Comparison of ENCODE assay signal across 14 mouse cellular contexts in the genomic region with DNA sequence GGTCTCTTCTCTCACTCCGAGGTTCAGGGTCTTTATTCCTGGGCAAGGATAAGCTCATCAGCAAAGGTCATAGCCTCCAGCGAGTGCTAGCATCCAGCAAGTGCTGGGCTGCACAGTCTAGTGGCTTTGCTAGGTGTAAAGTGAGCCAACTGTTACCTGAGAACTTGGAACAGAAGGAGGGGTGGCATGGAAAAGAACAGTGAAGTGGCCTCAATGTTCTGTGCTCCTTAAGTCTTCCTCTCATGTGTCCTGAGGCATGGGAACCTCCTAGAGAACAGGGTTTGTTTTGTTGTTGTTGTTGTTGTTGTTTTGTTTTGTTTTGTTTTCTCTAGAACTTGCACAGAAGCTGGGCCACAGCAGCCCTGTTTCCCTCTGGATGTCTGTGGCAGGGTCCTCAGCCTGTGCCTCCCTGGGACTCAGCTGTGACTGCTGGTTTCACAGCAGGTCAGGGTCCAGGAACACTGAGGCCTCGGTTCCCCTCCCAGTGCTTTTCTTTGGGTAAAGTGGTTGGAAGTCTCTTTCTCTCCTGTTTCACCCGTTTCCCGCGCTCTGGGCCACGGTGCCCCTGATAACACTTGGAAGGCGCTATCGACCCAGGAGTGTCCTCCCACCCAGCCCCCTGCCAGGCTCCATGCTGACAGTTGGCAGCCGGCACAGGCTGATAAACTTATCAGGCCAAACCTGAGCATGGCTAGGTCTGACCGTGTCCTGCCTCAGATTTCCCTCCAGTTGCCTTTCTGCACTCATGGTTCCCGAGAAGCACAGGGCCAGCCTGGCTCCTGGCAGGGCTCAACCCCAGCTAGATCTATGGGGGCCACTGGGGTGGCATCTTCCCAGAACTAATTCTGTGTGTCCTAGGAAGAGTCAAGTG. TPM values are rescaled to one million over a fixed set of nuclear protein-coding genes. Genes with fewer than 3 reads are reported as not detected.
DNase-seq lines count a peak whose midpoint lies in the region; ATAC-seq and TF ChIP-seq lines count a peak whose summit lies in the region.
"Had no signal": no experiment of that assay in that cellular context is flagged by ENCODE, and none has a peak within 500 bp of the region (broad histone marks: within the 10 kb centered on the region; RNA-seq: fewer than 3 reads in every experiment).

No protein-coding gene starts in this region.

- H3K4me2 ChIP-seq in heart, embryonic 14.5 days (ENCODE audit: low read length) = no peak overlapping the region
- H3K4me2 ChIP-seq in midbrain, embryonic 16.5 days (ENCODE audit: low read length) = no peak overlapping the region
- H3K4me2 ChIP-seq: midbrain, embryonic 11.5 days; neural tube, embryonic 13.5 days had no signal

- peak overlapping the region; percentile 34; the same call in 1 of the 2 replicates for H3K9ac ChIP-seq in heart, embryonic 14.5 days (ENCODE audit: low read length)
- H3K9ac ChIP-seq in midbrain, embryonic 16.5 days (ENCODE audit: low read depth, low read length) = no peak overlapping the region
- H3K9ac ChIP-seq: neural tube, embryonic 13.5 days had no signal

- no peaks in the 10 kb centered on the region for H3K27me3 ChIP-seq in heart, embryonic 14.5 days (ENCODE audit: control insufficient read depth, insufficient read depth, low read length)
- no peaks in the 10 kb centered on the region for H3K27me3 ChIP-seq in G1E (ENCODE audit: insufficient read depth, low read length)
- H3K27me3 ChIP-seq in megakaryocyte, embryonic 14.5 days (replicated peaks) = no peaks in the 10 kb centered on the region
- H3K27me3 ChIP-seq in midbrain, embryonic 16.5 days (ENCODE audit: control insufficient read depth, insufficient read depth, low read depth, low read length) = no peaks in the 10 kb centered on the region
- H3K27me3 ChIP-seq: neural tube, embryonic 13.5 days had no signal

- DNase-seq in heart, adult 11 months = no peak
- peak; percentile 91 for DNase-seq in G1E (ENCODE audit: low spot score)
- no peak for DNase-seq in urinary bladder, postnatal 36 days (ENCODE audit: low spot score in 2 of 2)
- DNase-seq in urinary bladder, postnatal 4 days (ENCODE audit: low spot score in 2 of 2) = no peak
- DNase-seq: adrenal gland, adult 8-10 months; cerebellum, adult 8-10 months; layer of hippocampus, adult 9-11 months had no signal

- H3K27ac ChIP-seq in heart, embryonic 14.5 days (replicated peaks in 1 of 2; ENCODE audit: control insufficient read depth in 1 of 2, insufficient read depth in 1 of 2, low read depth in 2 of 2, low read length in 2 of 2) = peak overlapping the region in 1 of 2 experiments; percentile 6; a peak in 1 of 4 replicates
- H3K27ac ChIP-seq in midbrain, embryonic 16.5 days (ENCODE audit: low read length) = no peak overlapping the region
- H3K27ac ChIP-seq: neural tube, embryonic 13.5 days had no signal

- WGBS in heart, embryonic 14.5 days = 11% methylated on average over 12 of the region's 12 CpGs
- 69% methylated on average over 12 of the region's 12 CpGs for WGBS in midbrain, embryonic 16.5 days

- H3K36me3 ChIP-seq in heart, embryonic 14.5 days (ENCODE audit: control insufficient read depth, insufficient read depth, low read length) = no peaks in the 10 kb centered on the region
- peaks cover 11% of the 10 kb centered on the region for H3K36me3 ChIP-seq in G1E (replicated peaks)
- peaks cover 17% of the 10 kb centered on the region for H3K36me3 ChIP-seq in megakaryocyte, embryonic 14.5 days (replicated peaks; ENCODE audit: low read length)
- H3K36me3 ChIP-seq in midbrain, embryonic 16.5 days (ENCODE audit: control insufficient read depth, insufficient read depth, low read length) = no peaks in the 10 kb centered on the region
- H3K36me3 ChIP-seq: neural tube, embryonic 13.5 days had no signal

- no peak overlapping the region for H3K4me3 ChIP-seq in heart, embryonic 14.5 days (ENCODE audit: control insufficient read depth in 1 of 2, insufficient read depth in 1 of 2, low read depth in 1 of 2, low read length in 2 of 2)
- peak overlapping the region; percentile 10; the same call in 1 of the 2 replicates for H3K4me3 ChIP-seq in G1E (ENCODE audit: low read depth, low read length)
- peak overlapping the region; percentile 71 for H3K4me3 ChIP-seq in megakaryocyte, embryonic 14.5 days (replicated peaks)
- no peak overlapping the region for H3K4me3 ChIP-seq in midbrain, embryonic 16.5 days (ENCODE audit: low read depth, low read length)
- H3K4me3 ChIP-seq: neural tube, embryonic 13.5 days had no signal

- no peak for TF ChIP-seq CTCF in G1E (IDR thresholded peaks at IDR 0.05; ENCODE audit: low read depth, low read length)

- no peak for ATAC-seq in heart, embryonic 14.5 days (ENCODE audit: insufficient number of reproducible peaks, insufficient read depth, low FRiP score, low read depth)
- ATAC-seq in G1E (ENCODE audit: extremely low read depth, insufficient number of reproducible peaks, low FRiP score, poor library complexity, severe bottlenecking) = peak; percentile 54
- ATAC-seq in erythroblast, adult 5-6 weeks (replicated peaks; ENCODE audit: low FRiP score, poor library complexity, severe bottlenecking) = peak; percentile 82
- no peak for ATAC-seq in midbrain, embryonic 16.5 days
- ATAC-seq: Patski had no signal

- H3K9me3 ChIP-seq in heart, embryonic 14.5 days (ENCODE audit: control insufficient read depth, low read length) = no peaks in the 10 kb centered on the region
- no peaks in the 10 kb centered on the region for H3K9me3 ChIP-seq in G1E (replicated peaks)
- H3K9me3 ChIP-seq in megakaryocyte, embryonic 14.5 days = no peaks in the 10 kb centered on the region
- H3K9me3 ChIP-seq in midbrain, embryonic 16.5 days (replicated peaks; ENCODE audit: control insufficient read depth, low read length, poor library complexity, severe bottlenecking) = no peaks in the 10 kb centered on the region
- H3K9me3 ChIP-seq: neural tube, embryonic 13.5 days had no signal

- H3K4me1 ChIP-seq in heart, embryonic 14.5 days (ENCODE audit: control insufficient read depth in 2 of 2, insufficient read depth in 2 of 2, low read length in 2 of 2) = peaks cover 21% of the 10 kb centered on the region in 2 experiments
- peaks cover 82% of the 10 kb centered on the region for H3K4me1 ChIP-seq in G1E (ENCODE audit: insufficient read depth, low read depth, low read length)
- H3K4me1 ChIP-seq in megakaryocyte, embryonic 14.5 days = peaks cover 87% of the 10 kb centered on the region
- H3K4me1 ChIP-seq in midbrain, embryonic 16.5 days (ENCODE audit: control insufficient read depth, insufficient read depth, low read length) = no peaks in the 10 kb centered on the region

RNA-seq across cellular contexts. Expression of a gene that starts 18.4 kb away (rescaled TPM):
- polyA plus RNA-seq in heart, embryonic 14.5 days (2014; fragmentation: Nextera tagmentation; extraction: Ambion mirVana) = 20.0 and 20.7 TPM in 2 replicates
- total RNA-seq in G1E (2014; fragmentation: Nextera tagmentation) (60.2 and 60.9 TPM in 2 replicates), G1E (2017) (16.6 and 19.0 TPM in 2 replicates)
- 19.6 and 26.0 TPM in 2 replicates for polyA plus RNA-seq in G1E (2012)
- 4.0 and 6.3 TPM in 2 replicates for total RNA-seq in erythroblast, adult 5-6 weeks (2015; ENCODE audit: low replicate concordance)
- 2.8 and 2.9 TPM in 2 replicates for total RNA-seq in erythroblast, adult 5-6 weeks (2017; ENCODE audit: low replicate concordance)
- polyA plus RNA-seq in megakaryocyte, embryonic 14.5 days (2012; ENCODE audit: insufficient read depth, low replicate concordance) = 4.1 and 10.3 TPM in 2 replicates
- 42.3 and 46.3 TPM in 2 replicates for polyA plus RNA-seq in midbrain, embryonic 16.5 days (2015; fragmentation: Nextera tagmentation; extraction: Ambion mirVana)

RNA-seq across cellular contexts. Expression of a gene that starts 19.8 kb away (rescaled TPM):
- polyA plus RNA-seq in heart, embryonic 14.5 days (2014; fragmentation: Nextera tagmentation; extraction: Ambion mirVana) = 0.23 and 0.43 TPM in 2 replicates
- 537 and 588 TPM in 2 replicates for total RNA-seq in G1E (2014; fragmentation: Nextera tagmentation)
- total RNA-seq in G1E (2017) = 104 and 131 TPM in 2 replicates
- 649 and 739 TPM in 2 replicates for polyA plus RNA-seq in G1E (2012)
- total RNA-seq in erythroblast, adult 5-6 weeks (2015; ENCODE audit: low replicate concordance) = 45.9 and 46.2 TPM in 2 replicates
- 26.5 and 53.9 TPM in 2 replicates for total RNA-seq in erythroblast, adult 5-6 weeks (2017; ENCODE audit: low replicate concordance)
- polyA plus RNA-seq in megakaryocyte, embryonic 14.5 days (2012; ENCODE audit: insufficient read depth, low replicate concordance) = 225 and 586 TPM in 2 replicates
- polyA plus RNA-seq in midbrain, embryonic 16.5 days (2015; fragmentation: Nextera tagmentation; extraction: Ambion mirVana) = not detected in 2 replicates
- total RNA-seq: adrenal gland, adult 8-10 months had no signal
- polyA plus RNA-seq: Patski had no signal

RNA-seq across cellular contexts. Expression of a gene that starts 38.8 kb away (rescaled TPM):
- polyA plus RNA-seq in heart, embryonic 14.5 days (2014; fragmentation: Nextera tagmentation; extraction: Ambion mirVana) = not detected in 2 replicates
- total RNA-seq in G1E (2014; fragmentation: Nextera tagmentation) (not detected in 2 replicates), G1E (2017) (not detected in 2 replicates)
- not detected in 2 replicates for polyA plus RNA-seq in G1E (2012)
- not detected in 2 replicates for total RNA-seq in erythroblast, adult 5-6 weeks (2015; ENCODE audit: low replicate concordance)
- total RNA-seq in erythroblast, adult 5-6 weeks (2017; ENCODE audit: low replicate concordance) = not detected in 2 replicates
- polyA plus RNA-seq in megakaryocyte, embryonic 14.5 days (2012; ENCODE audit: insufficient read depth, low replicate concordance) = not detected in 2 replicates
- not detected in 2 replicates for polyA plus RNA-seq in midbrain, embryonic 16.5 days (2015; fragmentation: Nextera tagmentation; extraction: Ambion mirVana)
- total RNA-seq: adrenal gland, adult 8-10 months had no signal
- polyA plus RNA-seq: neural tube, embryonic 13.5 days; Patski had no signal

RNA-seq across cellular contexts. Expression of a gene that starts 39.1 kb away (rescaled TPM):
- 12.9 and 14.9 TPM in 2 replicates for polyA plus RNA-seq in heart, embryonic 14.5 days (2014; fragmentation: Nextera tagmentation; extraction: Ambion mirVana)
- total RNA-seq in G1E (2014; fragmentation: Nextera tagmentation) (35.7 and 39.0 TPM in 2 replicates), G1E (2017) (22.1 and 26.6 TPM in 2 replicates)
- 3.5 and 5.8 TPM in 2 replicates for polyA plus RNA-seq in G1E (2012)
- 26.3 and 27.9 TPM in 2 replicates for total RNA-seq in erythroblast, adult 5-6 weeks (2015; ENCODE audit: low replicate concordance)
- total RNA-seq in erythroblast, adult 5-6 weeks (2017; ENCODE audit: low replicate concordance) = 31.6 and 53.1 TPM in 2 replicates
- 1.1 and 1.7 TPM in 2 replicates for polyA plus RNA-seq in megakaryocyte, embryonic 14.5 days (2012; ENCODE audit: insufficient read depth, low replicate concordance)
- polyA plus RNA-seq in midbrain, embryonic 16.5 days (2015; fragmentation: Nextera tagmentation; extraction: Ambion mirVana) = 30.4 and 37.9 TPM in 2 replicates

Comparison
In these comparisons a context has a peak if more than half of its experiments do, and no peak if none do; other contexts are left out.
1. ATAC-seq: peak in G1E (single experiment) and erythroblast, adult 5-6 weeks (single experiment); none in heart, embryonic 14.5 days (single experiment) and midbrain, embryonic 16.5 days (single experiment).
2. H3K4me3 ChIP-seq: peak in G1E (single experiment) and megakaryocyte, embryonic 14.5 days (single experiment); none in heart, embryonic 14.5 days (0 of 2) and midbrain, embryonic 16.5 days (single experiment).
3. RNA of a gene that starts 19.8 kb away (polyA plus RNA-seq): 649 to 739 TPM in G1E and 225 to 586 TPM in megakaryocyte, embryonic 14.5 days; 0.23 to 0.43 TPM in heart, embryonic 14.5 days and not detected in midbrain, embryonic 16.5 days; every median in the first group is over 100 times any median in the second.